Mouse (Mus musculus) heart, postnatal 0 days (tissue): ENCODE measurements around the gene Cdkn2b.

ENCODE experiments used
- CTCF ChIP-seq: IDR thresholded peaks from 2 replicates; pipeline ENCODE4 v1.5.1; 2016; ENCODE audit warnings: antibody characterized with exemption, control low read depth, low read depth
- EP300 ChIP-seq: IDR thresholded peaks from 2 replicates; pipeline ENCODE4 v1.6.1; 2016; ENCODE audit warnings: antibody characterized with exemption, low read depth

DNA sequence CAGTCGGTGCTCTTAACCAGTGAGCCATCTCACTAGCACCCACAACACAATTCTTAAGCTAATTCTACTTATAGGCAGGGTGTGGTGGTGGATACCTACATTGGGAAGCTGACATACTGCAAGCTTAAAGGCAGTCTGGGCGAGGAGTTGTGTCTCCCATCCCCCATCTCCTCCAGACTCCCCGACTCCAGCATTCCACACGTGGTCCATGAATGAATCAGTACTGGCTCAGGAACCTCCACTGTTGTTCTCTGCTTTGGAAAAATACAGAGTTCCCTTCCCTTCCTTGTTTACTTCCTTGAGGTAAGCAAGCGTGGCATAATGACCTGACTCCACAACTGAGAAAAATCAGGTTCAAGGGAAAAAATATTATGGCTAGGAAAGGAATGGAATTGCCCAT lies 38.0 kb upstream of the Cdkn2b start:
- TF ChIP-seq CTCF (no peak), EP300 (no peak)
